Mouse (Mus musculus) lung, embryonic 14.5 days (tissue): ENCODE results near the gene Emc3. TPM values are rescaled to one million over a fixed set of nuclear protein-coding genes. Genes with fewer than 3 reads are reported as not detected.
A peak's percentile ranks its signal among the peaks of the same experiment; 100 is the strongest.

Experiments used
- ATAC-seq: fragments of 200-750 bp; cut with Nextera tagmentation; 2 replicates; pipeline ENCODE4 v1.8.0; 2017; ENCODE audit warnings: mild to moderate bottlenecking, moderate TSS enrichment, moderate library complexity; ENCODE audit not compliant: insufficient read depth
- DNase-seq: peaks from one replicate; pipeline ENCODE4 v3.0.0-alpha.2; 2015
- H3K27ac ChIP-seq: fragments of 300-500 bp; sonication (generic); 2 replicates; pipeline ENCODE4 v1.5.1; 2014; ENCODE audit warnings: low read depth, mild to moderate bottlenecking, moderate library complexity
- H3K27me3 ChIP-seq: fragments of 300-500 bp; sonication (generic); 2 replicates; pipeline ENCODE4 v1.6.1; 2014; ENCODE audit warnings: low read length, control low read depth; ENCODE audit not compliant: insufficient read depth
- H3K36me3 ChIP-seq: fragments of 300-500 bp; sonication (generic); 2 replicates; pipeline ENCODE4 v1.6.1; 2014; ENCODE audit warnings: control low read depth; ENCODE audit not compliant: insufficient read depth
- H3K4me1 ChIP-seq: fragments of 300-500 bp; sonication (generic); 2 replicates; pipeline ENCODE4 v1.6.1; 2014; ENCODE audit warnings: antibody characterized with exemption, control low read depth; ENCODE audit not compliant: insufficient read depth
- H3K4me2 ChIP-seq: fragments of 300-500 bp; sonication (generic); 2 replicates; pipeline ENCODE4 v1.6.1; 2014; ENCODE audit warnings: mild to moderate bottlenecking
- H3K4me3 ChIP-seq: fragments of 300-500 bp; sonication (generic); 2 replicates; pipeline ENCODE4 v1.5.1; 2014; ENCODE audit warnings: low read depth, low read length
- H3K9ac ChIP-seq: fragments of 300-500 bp; sonication (generic); 2 replicates; pipeline ENCODE4 v1.6.1; 2014
- H3K9me3 ChIP-seq: fragments of 300-500 bp; sonication (generic); 2 replicates; pipeline ENCODE4 v1.6.1; 2016; ENCODE audit warnings: low read depth, low read length, control low read depth
- CTCF ChIP-seq: IDR thresholded peaks from 2 replicates; pipeline ENCODE4 v1.5.1; 2016; ENCODE audit warnings: antibody characterized with exemption, low read depth
- WGBS: fragments of 180-500 bp; shearing (Covaris S2); extraction: QIAGEN DNeasy Blood & Tissue Kit; methylation state at CpG from one replicate; pipeline ENCODE4 v1.1.7; 2014; 5-methylcytosine and 5-hydroxymethylcytosine counted together
- polyA plus RNA-seq: library from polyadenylated mRNA; unstranded; fragments of >200 nt; fragmentation: Nextera tagmentation; extraction: Ambion mirVana; gene quantifications from 2 replicates; pipeline ENCODE4 v1.2.1, GENCODE M21; 2014

The Emc3 gene
- polyA plus RNA-seq, 1 experiment from 2014 or later = 92.8 TPM

- WGBS = 50% methylated on average over 18 of the region's 18 CpGs
Observed at GRCm38 (mm10) chr6:113480555-113481373, 50.7 kb downstream of the Emc3 start.

GRCm38 (mm10) chr6:113478906-113479305 is 52.5 kb downstream of the Emc3 start:
- Histone ChIP-seq H3K9ac (no peak overlapping the region), H3K4me1 (no peaks in the 10 kb centered on the region), H3K4me2 (no peak overlapping the region), H3K27ac (no peak overlapping the region), H3K36me3 (no peaks in the 10 kb centered on the region), H3K9me3 (no peaks in the 10 kb centered on the region), H3K4me3 (no peak overlapping the region), H3K27me3 (peaks cover 22% of the 10 kb centered on the region)
- 73% methylated on average over 10 of the region's 10 CpGs for WGBS
- DNase-seq (no peak), ATAC-seq (no peak)
- TF ChIP-seq CTCF = no peak

More at GRCm38 (mm10) chr6:113480555-113481373, 50.7 kb downstream of the Emc3 start:
- Histone ChIP-seq H3K27me3 (peaks cover 22% of the 10 kb centered on the region), H3K9me3 (no peaks in the 10 kb centered on the region), H3K4me3 (no peak overlapping the region), H3K9ac (no peak overlapping the region), H3K4me1 (no peaks in the 10 kb centered on the region), H3K36me3 (no peaks in the 10 kb centered on the region), H3K4me2 (no peak overlapping the region), H3K27ac (no peak overlapping the region)
- TF ChIP-seq CTCF = no peak
- ATAC-seq (no peak), DNase-seq (peak; percentile 36)

DNA sequence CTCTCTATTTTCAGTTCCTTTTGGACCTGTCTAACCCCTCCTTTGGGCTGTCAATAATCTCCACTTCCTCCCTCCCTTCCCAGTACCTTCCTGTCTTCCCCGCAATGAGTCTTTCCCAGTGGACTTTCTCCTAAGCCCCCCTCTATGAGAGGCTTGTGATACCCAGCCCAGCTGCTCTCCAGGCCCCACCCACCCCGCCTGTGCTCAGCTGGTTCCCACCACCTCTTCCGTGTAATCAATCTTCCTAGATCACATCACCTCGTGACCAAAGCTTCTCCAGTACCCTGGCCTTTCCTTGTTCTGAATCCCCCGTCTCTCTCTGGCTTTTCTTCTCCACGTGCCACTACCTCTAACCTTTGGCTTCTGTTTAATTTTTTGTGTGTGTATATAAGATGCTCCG is 54.1 kb downstream of the Emc3 start:
- no peak for TF ChIP-seq CTCF
- H3K27ac ChIP-seq = no peak overlapping the region
- no peaks in the 10 kb centered on the region for H3K4me1 ChIP-seq
- no peak overlapping the region for H3K9ac ChIP-seq
- ATAC-seq (no peak), DNase-seq (no peak)
- H3K36me3 ChIP-seq = no peaks in the 10 kb centered on the region
- H3K9me3 ChIP-seq = no peaks in the 10 kb centered on the region
- H3K4me3 ChIP-seq = no peak overlapping the region
- WGBS = 23% methylated on average over 7 of the region's 7 CpGs
- H3K27me3 ChIP-seq = peaks cover 16% of the 10 kb centered on the region
- no peak overlapping the region for H3K4me2 ChIP-seq

- ATAC-seq (no peak), DNase-seq (no peak)
- H3K4me3 ChIP-seq = no peak overlapping the region
- no peak overlapping the region for H3K4me2 ChIP-seq
- peaks cover 12% of the 10 kb centered on the region; the same call in 1 of the 2 replicates for H3K27me3 ChIP-seq
- no peak for TF ChIP-seq CTCF
- H3K9ac ChIP-seq = no peak overlapping the region
- H3K9me3 ChIP-seq = no peaks in the 10 kb centered on the region
- no peak overlapping the region for H3K27ac ChIP-seq
- 79% methylated on average over 6 of the region's 6 CpGs for WGBS
- H3K4me1 ChIP-seq = no peaks in the 10 kb centered on the region
- no peaks in the 10 kb centered on the region for H3K36me3 ChIP-seq
Observed at GRCm38 (mm10) chr6:113473715-113474114, 57.7 kb downstream of the Emc3 start.

GRCm38 (mm10) chr6:113473246-113473645 is 58.2 kb downstream of the Emc3 start:
- H3K27me3 ChIP-seq = peaks cover 12% of the 10 kb centered on the region; the same call in 1 of the 2 replicates
- ATAC-seq (no peak), DNase-seq (no peak)
- H3K4me3 ChIP-seq = no peak overlapping the region
- no peaks in the 10 kb centered on the region for H3K9me3 ChIP-seq
- H3K9ac ChIP-seq = no peak overlapping the region
- H3K27ac ChIP-seq = no peak overlapping the region
- no peaks in the 10 kb centered on the region for H3K4me1 ChIP-seq
- no peak for TF ChIP-seq CTCF
- no peak overlapping the region for H3K4me2 ChIP-seq
- H3K36me3 ChIP-seq = no peaks in the 10 kb centered on the region
- 59% methylated on average over 2 of the region's 2 CpGs for WGBS

- 53% methylated on average over 10 of the region's 10 CpGs for WGBS
- H3K9ac ChIP-seq = no peak overlapping the region
- peaks cover 12% of the 10 kb centered on the region; the same call in 1 of the 2 replicates for H3K27me3 ChIP-seq
- no peaks in the 10 kb centered on the region for H3K4me1 ChIP-seq
- no peaks in the 10 kb centered on the region for H3K9me3 ChIP-seq
- no peaks in the 10 kb centered on the region for H3K36me3 ChIP-seq
- peak overlapping the region; percentile 59; the same call in 1 of the 2 replicates for H3K4me2 ChIP-seq
- DNase-seq (no peak), ATAC-seq (no peak)
- no peak overlapping the region for H3K4me3 ChIP-seq
- TF ChIP-seq CTCF = no peak; the same call in 1 of the 2 replicates
- no peak overlapping the region for H3K27ac ChIP-seq
Observed at GRCm38 (mm10) chr6:113472061-113472460, 59.4 kb downstream of the Emc3 start.

- Histone ChIP-seq H3K4me1 (no peaks in the 10 kb centered on the region), H3K9me3 (no peaks in the 10 kb centered on the region), H3K27me3 (peaks cover 12% of the 10 kb centered on the region; the same call in 1 of the 2 replicates), H3K9ac (peak within 1 kb of the TSS; percentile 38), H3K36me3 (no peaks in the 10 kb centered on the region), H3K4me2 (peak within 1 kb of the TSS; percentile 59), H3K4me3 (peak within 1 kb of the TSS; percentile 24; the same call in 1 of the 2 replicates), H3K27ac (0 out of 2 replicates have a peak within 1 kb of the TSS, but pooled peaks have one; percentile 32)
- 17% methylated on average over 12 of the region's 12 CpGs for WGBS
- ATAC-seq (peak; percentile 48; the same call in 1 of the 2 replicates), DNase-seq (peak; percentile 60)
- no peak for TF ChIP-seq CTCF
Observed at GRCm38 (mm10) chr6:113471297-113471936, 60.0 kb downstream of the Emc3 start, which contains the start of gene Il17rc. TSS of gene Il17rc (plus strand) at chr6:113471427.
